Mouse (Mus musculus) myocyte (in vitro differentiated cells): ENCODE results near the gene Sqor. TPM values are rescaled to one million over a fixed set of nuclear protein-coding genes. Genes with fewer than 3 reads are reported as not detected.

Experiments
- H3K27me3 ChIP-seq: one replicate; pipeline ENCODE4 v1.6.1; 2011; ENCODE audit not compliant: control insufficient read depth, insufficient read depth, insufficient read length
- H3K36me3 ChIP-seq: one replicate; pipeline ENCODE4 v1.6.1; 2011; ENCODE audit not compliant: control insufficient read depth, insufficient read depth
- H3K4me2 ChIP-seq: one replicate; pipeline ENCODE4 v1.6.1; 2011; ENCODE audit warnings: low read depth, control low read depth
- H3K4me3 ChIP-seq: one replicate; pipeline ENCODE4 v1.5.1; 2011; ENCODE audit warnings: mild to moderate bottlenecking, control low read depth, moderate library complexity
- H3K79me2 ChIP-seq: one replicate; pipeline ENCODE4 v1.6.1; 2011; ENCODE audit not compliant: control insufficient read depth, insufficient read depth
- H3ac ChIP-seq: one replicate; pipeline ENCODE4 v1.6.1; 2011; ENCODE audit not compliant: control insufficient read depth, insufficient read length
- CEBPB ChIP-seq: IDR thresholded peaks from 2 replicates; pipeline ENCODE4 v1.6.1; 2011; ENCODE audit warnings: mild to moderate bottlenecking, moderate library complexity; ENCODE audit not compliant: poor library complexity, insufficient read depth, severe bottlenecking
- E2F4 ChIP-seq: IDR thresholded peaks from one replicate; pipeline ENCODE4 v1.6.1; 2011; ENCODE audit warnings: mild to moderate bottlenecking, control low read depth, moderate library complexity; ENCODE audit not compliant: insufficient read depth
- MAX ChIP-seq: IDR thresholded peaks from one replicate; pipeline ENCODE4 v1.6.1; 2011; ENCODE audit warnings: low read depth, mild to moderate bottlenecking, control low read depth
- MYOD1 ChIP-seq, 3 experiments: IDR thresholded peaks; one replicate each; pipeline ENCODE4 v1.6.1; 2011; ENCODE audit warnings: control low read depth in 2 of 3, low read depth in 2 of 3, mild to moderate bottlenecking in 2 of 3, moderate library complexity in 1 of 3; ENCODE audit not compliant: insufficient read length in 2 of 3, control insufficient read depth in 1 of 3
- MYOG ChIP-seq, 3 experiments: IDR thresholded peaks; one replicate each; pipeline ENCODE4 v1.6.1; 2011; ENCODE audit warnings: control low read depth in 2 of 3, low read depth in 2 of 3, mild to moderate bottlenecking in 2 of 3; ENCODE audit not compliant: insufficient read length in 2 of 3, control insufficient read depth in 1 of 3, insufficient read depth in 1 of 3
- POLR2A ChIP-seq: IDR thresholded peaks from one replicate; pipeline ENCODE4 v1.6.1; 2011; ENCODE audit warnings: low read depth, mild to moderate bottlenecking, control low read depth, moderate library complexity; ENCODE audit not compliant: insufficient read length
- POLR2AphosphoS2 ChIP-seq: IDR thresholded peaks from one replicate; pipeline ENCODE4 v1.6.1; 2011; ENCODE audit warnings: low read depth, control low read depth; ENCODE audit not compliant: insufficient read length
- REST ChIP-seq: IDR thresholded peaks from one replicate; pipeline ENCODE4 v1.6.1; 2011; ENCODE audit warnings: mild to moderate bottlenecking, control low read depth, moderate library complexity; ENCODE audit not compliant: insufficient read depth, insufficient read length
- SRF ChIP-seq: IDR thresholded peaks from one replicate; pipeline ENCODE4 v1.6.1; 2011; ENCODE audit warnings: low read depth; ENCODE audit not compliant: control insufficient read depth, insufficient read length
- TCF12 ChIP-seq: IDR thresholded peaks from one replicate; pipeline ENCODE4 v1.6.1; 2011; ENCODE audit warnings: mild to moderate bottlenecking, control low read depth; ENCODE audit not compliant: poor library complexity, insufficient read depth, severe bottlenecking
- TCF3 ChIP-seq: IDR thresholded peaks from one replicate; pipeline ENCODE4 v1.6.1; 2011; ENCODE audit warnings: low read depth, control low read depth; ENCODE audit not compliant: insufficient read length
- USF1 ChIP-seq: IDR thresholded peaks from one replicate; pipeline ENCODE4 v1.6.1; 2011; ENCODE audit warnings: low read depth, mild to moderate bottlenecking, control low read depth, moderate library complexity
- polyA plus RNA-seq: library from polyadenylated mRNA; unstranded; fragments of >200 nt; fragmentation: generic; extraction: Trizol; gene quantifications from one replicate; pipeline ENCODE4 v1.2.1, GENCODE M21; 2012; ENCODE audit warnings: missing spikeins

Gene Sqor
- polyA plus RNA-seq, 1 experiment, result 6.9 TPM

- H3K36me3 ChIP-seq, result no peaks in the 10 kb centered on the region
- no peak overlapping the region for H3K4me3 ChIP-seq
- no peak overlapping the region for H3ac ChIP-seq
- H3K27me3 ChIP-seq, result no peaks in the 10 kb centered on the region
- H3K79me2 ChIP-seq, result no peaks in the 10 kb centered on the region
- TF ChIP-seq REST, result no peak
- peak; percentile 86 for TF ChIP-seq USF1
- no peak for TF ChIP-seq E2F4
- no peak for TF ChIP-seq TCF12
- H3K4me2 ChIP-seq, result peak overlapping the region; percentile 47
These were observed 33.6 kb upstream of the Sqor start for GRCm38 (mm10) chr2:122731456-122731855.

- H3K4me3 ChIP-seq, result peak within 1 kb of the TSS; percentile 61
- H3K79me2 ChIP-seq, result peaks cover 46% of the 10 kb centered on the region
- H3K36me3 ChIP-seq, result no peaks in the 10 kb centered on the region
These were observed 26.9 kb upstream of the Sqor start, which contains the start of gene Bloc1s6 for GRCm38 (mm10) chr2:122737894-122738830. Gene Bloc1s6 (plus strand): TSS chr2:122738503.

GRCm38 (mm10) chr2:122739023-122739422 lies 26.0 kb upstream of the Sqor start:
- TF ChIP-seq REST (no peak), SRF (no peak), MYOG (IDR thresholded peaks at IDR 0.05; ENCODE audit: control insufficient read depth in 1 of 3, insufficient read depth in 1 of 3, insufficient read length in 2 of 3, low read depth in 2 of 3) (no peak), TCF3 (no peak), MYOD1 (IDR thresholded peaks at IDR 0.05; ENCODE audit: control insufficient read depth in 1 of 3, insufficient read length in 2 of 3, low read depth in 2 of 3) (no peak)
- Histone ChIP-seq H3K4me3 (peak overlapping the region; percentile 61), H3K4me2 (peak overlapping the region; percentile 85), H3ac (peak overlapping the region; percentile 25), H3K79me2 (peaks cover 46% of the 10 kb centered on the region), H3K27me3 (no peaks in the 10 kb centered on the region), H3K36me3 (peaks cover 5% of the 10 kb centered on the region)

More at GRCm38 (mm10) chr2:122737894-122738830, 26.9 kb upstream of the Sqor start, which contains the start of gene Bloc1s6:
- no peaks in the 10 kb centered on the region for H3K27me3 ChIP-seq
- TF ChIP-seq POLR2A, result peak; percentile 59
- TF ChIP-seq USF1, result no peak
- TF ChIP-seq SRF, result peak; percentile 6
- peak; percentile 41 for TF ChIP-seq MAX
- peak within 1 kb of the TSS; percentile 85 for H3K4me2 ChIP-seq
- peak within 1 kb of the TSS; percentile 25 for H3ac ChIP-seq

- Histone ChIP-seq H3ac (no peak overlapping the region), H3K27me3 (no peaks in the 10 kb centered on the region), H3K4me2 (no peak overlapping the region), H3K36me3 (peaks cover 40% of the 10 kb centered on the region), H3K4me3 (no peak overlapping the region), H3K79me2 (peaks cover 17% of the 10 kb centered on the region)
- TF ChIP-seq USF1 (no peak), TCF12 (no peak), MYOG (IDR thresholded peaks at IDR 0.05; ENCODE audit: control insufficient read depth in 1 of 3, insufficient read depth in 1 of 3, insufficient read length in 2 of 3, low read depth in 2 of 3) (no peak), MAX (no peak), E2F4 (no peak), POLR2AphosphoS2 (no peak), REST (no peak), SRF (no peak), MYOD1 (IDR thresholded peaks at IDR 0.05; ENCODE audit: control insufficient read depth in 1 of 3, insufficient read length in 2 of 3, low read depth in 2 of 3) (no peak), CEBPB (no peak), TCF3 (no peak)
These were observed 18.6 kb upstream of the Sqor start for GRCm38 (mm10) chr2:122746461-122746860.

- H3ac ChIP-seq, result no peak overlapping the region
- H3K79me2 ChIP-seq, result no peaks in the 10 kb centered on the region
- H3K4me2 ChIP-seq, result no peak overlapping the region
- peaks cover 8% of the 10 kb centered on the region for H3K36me3 ChIP-seq
- H3K27me3 ChIP-seq, result no peaks in the 10 kb centered on the region
- no peak for TF ChIP-seq USF1
- no peak overlapping the region for H3K4me3 ChIP-seq
These were observed 11.2 kb upstream of the Sqor start for GRCm38 (mm10) chr2:122753739-122754343.

- Histone ChIP-seq H3K36me3 (no peaks in the 10 kb centered on the region), H3K4me2 (no peak overlapping the region), H3ac (no peak overlapping the region), H3K27me3 (no peaks in the 10 kb centered on the region), H3K4me3 (no peak overlapping the region), H3K79me2 (no peaks in the 10 kb centered on the region)
- TF ChIP-seq MYOD1 (IDR thresholded peaks at IDR 0.05; ENCODE audit: control insufficient read depth in 1 of 3, insufficient read length in 2 of 3, low read depth in 2 of 3) (no peak), REST (no peak), POLR2A (no peak), POLR2AphosphoS2 (no peak), USF1 (no peak), TCF12 (no peak), MYOG (IDR thresholded peaks at IDR 0.05; ENCODE audit: control insufficient read depth in 1 of 3, insufficient read depth in 1 of 3, insufficient read length in 2 of 3, low read depth in 2 of 3) (no peak)
These were observed 5.2 kb upstream of the Sqor start for GRCm38 (mm10) chr2:122759791-122760190.
